Mouse (Mus musculus) left cerebral cortex, adult 2 months (tissue): ENCODE measurements around the gene Adgrl3. TPM values are rescaled to one million over a fixed set of nuclear protein-coding genes. Genes with fewer than 3 reads are reported as not detected.

Experiments
- DNase-seq, 2 experiments: peaks; one replicate each; pipeline ENCODE4 v3.0.0; 2021 to 2022; ENCODE audit warnings: low spot score in 2 of 2, mixed read lengths in 1 of 2; ENCODE audit errors: extremely low spot score in 1 of 2
- H3K27ac ChIP-seq: fragments of 200-600 bp; 2 replicates; pipeline ENCODE4 v1.8.1; 2022
- H3K4me3 ChIP-seq: fragments of 200-600 bp; 2 replicates; pipeline ENCODE4 v1.8.1; 2022
- CTCF ChIP-seq: fragments of 200-600 bp; IDR thresholded peaks from 2 replicates; pipeline ENCODE4 v1.8.1; 2022; ENCODE audit warnings: antibody characterized with exemption, mild to moderate bottlenecking, moderate library complexity
- intact Hi-C: fragments of 180-260 bp; cut with DNase I; formaldehyde crosslinking; loops from one replicate; pipeline ENCODE4 v1.15.1; 2025
- microRNA-seq, 2 experiments: library from miRNA; unstranded; fragments of <30 nt; microRNA quantifications; one replicate each; pipeline ENCODE4 v1.2.0; 2021
- total RNA-seq, 2 experiments: library from RNA; stranded (reverse); gene quantifications; 2 replicates each; pipeline ENCODE4 v1.2.3; 2021

Gene Adgrl3
- total RNA-seq, 2 experiments from 2014 or later: 219 to 231 TPM

DNA sequence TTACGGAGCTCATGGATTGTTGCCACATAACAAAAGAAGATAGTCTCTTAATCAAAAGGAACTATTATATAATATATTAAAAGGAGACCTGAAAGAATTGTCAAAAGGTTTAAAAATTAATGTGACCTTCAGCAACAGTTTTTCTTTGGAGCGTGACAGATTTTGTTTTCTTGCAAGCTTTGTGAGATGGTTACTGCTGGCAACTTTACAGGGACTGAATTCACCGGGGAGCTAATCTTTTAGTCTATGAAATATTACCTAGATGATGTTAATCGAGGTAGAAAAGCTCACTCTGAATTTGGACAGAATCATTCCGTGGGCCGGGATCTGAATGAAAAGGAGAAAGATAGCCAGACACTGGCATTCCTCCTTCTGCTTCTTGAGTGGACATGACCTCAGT is 850.4 kb downstream of the Adgrl3 start:
- intact Hi-C loops: no loop called here
- Histone ChIP-seq H3K27ac (no peak overlapping the region), H3K4me3 (no peak overlapping the region)
- TF ChIP-seq CTCF: no peak
- DNase-seq: no peak

Small RNAs within 50 kb of the gene (microRNA-seq; reads per million reads assigned to microRNA genes)
- gene Gm22048: 0 reads per million in 2 experiments
